Mouse (Mus musculus) olfactory bulb, adult 2 months (tissue): ENCODE data around the gene Ccdc125.

Experiments
- CTCF ChIP-seq: fragments of 200-500 bp; IDR thresholded peaks from 2 replicates; pipeline ENCODE4 v1.5.1; 2012; ENCODE audit warnings: low read depth, mild to moderate bottlenecking, low read length, moderate library complexity; ENCODE audit not compliant: insufficient read depth
- POLR2A ChIP-seq: fragments of 200-500 bp; IDR thresholded peaks from 2 replicates; pipeline ENCODE4 v1.6.1; 2012; ENCODE audit warnings: mild to moderate bottlenecking, low read depth, low read length, moderate library complexity; ENCODE audit not compliant: insufficient read depth

- no peak for TF ChIP-seq CTCF
- TF ChIP-seq POLR2A: no peak
Observed at GRCm38 (mm10) chr13:100669291-100670022, at the start of gene Ccdc125.
